Mouse (Mus musculus): ENCODE data around the gene Thbs2.

Gene Thbs2

GRCm38 (mm10) chr17:14693994-14694374, at the start of gene Thbs2:
Gene Thbs2, minus strand, starts transcription at chr17:14694235.
- Histone ChIP-seq H3K36me3 (ENCODE audit: control insufficient read depth, insufficient read depth, low read length, poor library complexity, severe bottlenecking) (no peaks in the 10 kb centered on the region), H3K27me3 (ENCODE audit: control insufficient read depth, insufficient read depth, low read length, poor library complexity, severe bottlenecking) (no peaks in the 10 kb centered on the region; the same call in 1 of the 2 replicates)
- DNase-seq (ENCODE audit: low read depth, low spot score): no peak

GRCm38 (mm10) chr17:14735493-14736004, 41.5 kb upstream of the Thbs2 start:
- Histone ChIP-seq H3K36me3 (ENCODE audit: control insufficient read depth, insufficient read depth, low read length, poor library complexity, severe bottlenecking) (no peaks in the 10 kb centered on the region), H3K27me3 (ENCODE audit: control insufficient read depth, insufficient read depth, low read length, poor library complexity, severe bottlenecking) (no peaks in the 10 kb centered on the region)
- no peak for DNase-seq (ENCODE audit: low read depth, low spot score)

GRCm38 (mm10) chr17:14734380-14734779, 40.3 kb upstream of the Thbs2 start:
- Histone ChIP-seq H3K36me3 (ENCODE audit: control insufficient read depth, insufficient read depth, low read length, poor library complexity, severe bottlenecking) (no peaks in the 10 kb centered on the region), H3K27me3 (ENCODE audit: control insufficient read depth, insufficient read depth, low read length, poor library complexity, severe bottlenecking) (no peaks in the 10 kb centered on the region)
- no peak for DNase-seq (ENCODE audit: low read depth, low spot score)

- no peaks in the 10 kb centered on the region for H3K27me3 ChIP-seq (ENCODE audit: control insufficient read depth, insufficient read depth, low read length, poor library complexity, severe bottlenecking)
- no peak for DNase-seq (ENCODE audit: low read depth, low spot score)
- no peaks in the 10 kb centered on the region for H3K36me3 ChIP-seq (ENCODE audit: control insufficient read depth, insufficient read depth, low read length, poor library complexity, severe bottlenecking)
Observed at GRCm38 (mm10) chr17:14733941-14734340, 39.9 kb upstream of the Thbs2 start.

GRCm38 (mm10) chr17:14733027-14733426, 39.0 kb upstream of the Thbs2 start:
- no peaks in the 10 kb centered on the region for H3K27me3 ChIP-seq (ENCODE audit: control insufficient read depth, insufficient read depth, low read length, poor library complexity, severe bottlenecking)
- no peaks in the 10 kb centered on the region for H3K36me3 ChIP-seq (ENCODE audit: control insufficient read depth, insufficient read depth, low read length, poor library complexity, severe bottlenecking)
- no peak for DNase-seq (ENCODE audit: low read depth, low spot score)

GRCm38 (mm10) chr17:14730629-14731028, 36.6 kb upstream of the Thbs2 start:
- no peaks in the 10 kb centered on the region for H3K27me3 ChIP-seq (ENCODE audit: control insufficient read depth, insufficient read depth, low read length, poor library complexity, severe bottlenecking)

GRCm38 (mm10) chr17:14727481-14727880, 33.4 kb upstream of the Thbs2 start:
- Histone ChIP-seq H3K36me3 (ENCODE audit: control insufficient read depth, insufficient read depth, low read length, poor library complexity, severe bottlenecking) (no peaks in the 10 kb centered on the region), H3K27me3 (ENCODE audit: control insufficient read depth, insufficient read depth, low read length, poor library complexity, severe bottlenecking) (no peaks in the 10 kb centered on the region)
- no peak for DNase-seq (ENCODE audit: low read depth, low spot score)

More at GRCm38 (mm10) chr17:14730629-14731028, 36.6 kb upstream of the Thbs2 start:
- no peak for DNase-seq (ENCODE audit: low read depth, low spot score)
- no peaks in the 10 kb centered on the region for H3K36me3 ChIP-seq (ENCODE audit: control insufficient read depth, insufficient read depth, low read length, poor library complexity, severe bottlenecking)

GRCm38 (mm10) chr17:14724786-14725185, 30.8 kb upstream of the Thbs2 start:
- H3K27me3 ChIP-seq (ENCODE audit: control insufficient read depth, insufficient read depth, low read length, poor library complexity, severe bottlenecking): no peaks in the 10 kb centered on the region
- DNase-seq (ENCODE audit: low read depth, low spot score): no peak
- no peaks in the 10 kb centered on the region for H3K36me3 ChIP-seq (ENCODE audit: control insufficient read depth, insufficient read depth, low read length, poor library complexity, severe bottlenecking)

GRCm38 (mm10) chr17:14721325-14721724, 27.3 kb upstream of the Thbs2 start:
- Histone ChIP-seq H3K27me3 (ENCODE audit: control insufficient read depth, insufficient read depth, low read length, poor library complexity, severe bottlenecking) (no peaks in the 10 kb centered on the region), H3K36me3 (ENCODE audit: control insufficient read depth, insufficient read depth, low read length, poor library complexity, severe bottlenecking) (no peaks in the 10 kb centered on the region)
- DNase-seq (ENCODE audit: low read depth, low spot score): no peak

GRCm38 (mm10) chr17:14720912-14721311, 26.9 kb upstream of the Thbs2 start:
- DNase-seq (ENCODE audit: low read depth, low spot score): no peak
- Histone ChIP-seq H3K36me3 (ENCODE audit: control insufficient read depth, insufficient read depth, low read length, poor library complexity, severe bottlenecking) (no peaks in the 10 kb centered on the region), H3K27me3 (ENCODE audit: control insufficient read depth, insufficient read depth, low read length, poor library complexity, severe bottlenecking) (no peaks in the 10 kb centered on the region)

- Histone ChIP-seq H3K27me3 (ENCODE audit: control insufficient read depth, insufficient read depth, low read length, poor library complexity, severe bottlenecking) (no peaks in the 10 kb centered on the region), H3K36me3 (ENCODE audit: control insufficient read depth, insufficient read depth, low read length, poor library complexity, severe bottlenecking) (no peaks in the 10 kb centered on the region)
- no peak for DNase-seq (ENCODE audit: low read depth, low spot score)
Observed at GRCm38 (mm10) chr17:14720227-14720626, 26.2 kb upstream of the Thbs2 start.

DNA sequence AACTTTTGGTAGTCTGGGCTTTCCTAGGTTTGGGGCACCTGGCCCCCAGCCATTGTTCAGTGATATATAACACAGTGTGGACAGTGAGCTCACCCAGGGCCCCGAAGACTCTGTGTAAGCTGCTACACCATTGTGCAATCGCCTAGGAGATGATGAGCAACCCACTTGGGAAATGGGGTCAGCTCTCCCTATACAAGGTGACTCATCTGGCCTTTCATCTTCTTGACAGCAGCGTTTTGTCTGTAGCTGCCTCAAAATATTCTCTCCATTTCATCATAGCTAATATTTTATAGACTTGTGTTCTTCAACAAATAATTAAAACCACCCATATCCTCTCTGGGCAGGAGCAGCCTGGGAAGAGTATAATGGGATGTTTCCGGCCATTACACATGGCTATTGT, 24.8 kb upstream of the Thbs2 start:
- no peak for DNase-seq (ENCODE audit: low read depth, low spot score)
- Histone ChIP-seq H3K36me3 (ENCODE audit: control insufficient read depth, insufficient read depth, low read length, poor library complexity, severe bottlenecking) (no peaks in the 10 kb centered on the region), H3K27me3 (ENCODE audit: control insufficient read depth, insufficient read depth, low read length, poor library complexity, severe bottlenecking) (no peaks in the 10 kb centered on the region)

- no peaks in the 10 kb centered on the region for H3K27me3 ChIP-seq (ENCODE audit: control insufficient read depth, insufficient read depth, low read length, poor library complexity, severe bottlenecking)
Observed at GRCm38 (mm10) chr17:14714782-14715181, 20.7 kb upstream of the Thbs2 start.

GRCm38 (mm10) chr17:14714374-14714773, 20.3 kb upstream of the Thbs2 start:
- no peaks in the 10 kb centered on the region for H3K36me3 ChIP-seq (ENCODE audit: control insufficient read depth, insufficient read depth, low read length, poor library complexity, severe bottlenecking)
- DNase-seq (ENCODE audit: low read depth, low spot score): no peak
- no peaks in the 10 kb centered on the region for H3K27me3 ChIP-seq (ENCODE audit: control insufficient read depth, insufficient read depth, low read length, poor library complexity, severe bottlenecking)

More at GRCm38 (mm10) chr17:14714782-14715181, 20.7 kb upstream of the Thbs2 start:
- no peaks in the 10 kb centered on the region for H3K36me3 ChIP-seq (ENCODE audit: control insufficient read depth, insufficient read depth, low read length, poor library complexity, severe bottlenecking)
- no peak for DNase-seq (ENCODE audit: low read depth, low spot score)

DNA sequence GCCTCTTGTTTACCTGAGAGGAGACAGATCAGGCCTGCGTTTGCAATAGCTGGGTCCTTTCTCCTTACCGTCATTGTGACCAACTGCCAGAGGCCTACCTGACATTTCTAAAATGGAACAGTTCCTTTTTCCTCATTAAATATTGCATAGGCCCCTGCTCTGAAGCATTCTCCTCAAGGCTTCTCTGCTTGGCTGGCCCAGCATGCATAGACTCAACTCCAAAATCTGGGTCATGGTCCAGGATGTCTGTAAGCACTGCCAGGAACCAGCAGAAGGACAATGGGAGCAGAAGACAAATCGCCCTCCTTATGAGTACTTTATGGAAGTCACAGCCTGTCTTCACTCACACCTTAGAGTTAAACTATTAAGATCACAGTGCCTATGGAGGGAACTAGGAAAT, 17.7 kb upstream of the Thbs2 start:
- H3K36me3 ChIP-seq (ENCODE audit: control insufficient read depth, insufficient read depth, low read length, poor library complexity, severe bottlenecking): no peaks in the 10 kb centered on the region
- H3K27me3 ChIP-seq (ENCODE audit: control insufficient read depth, insufficient read depth, low read length, poor library complexity, severe bottlenecking): no peaks in the 10 kb centered on the region
- no peak for DNase-seq (ENCODE audit: low read depth, low spot score)

- H3K27me3 ChIP-seq (ENCODE audit: control insufficient read depth, insufficient read depth, low read length, poor library complexity, severe bottlenecking): no peaks in the 10 kb centered on the region
- DNase-seq (ENCODE audit: low read depth, low spot score): no peak
- H3K36me3 ChIP-seq (ENCODE audit: control insufficient read depth, insufficient read depth, low read length, poor library complexity, severe bottlenecking): no peaks in the 10 kb centered on the region
Observed at GRCm38 (mm10) chr17:14711032-14711431, 17.0 kb upstream of the Thbs2 start.

Measured in splenic B cell, adult 2 months (primary cell).